Mouse (Mus musculus) limb, embryonic 10.5 days (tissue): ENCODE measurements around the gene Odf2l. TPM values are rescaled to one million over a fixed set of nuclear protein-coding genes. Genes with fewer than 3 reads are reported as not detected.
A peak's percentile ranks its signal among the peaks of the same experiment; 100 is the strongest.

Source experiments
- DNase-seq: peaks from one replicate; pipeline ENCODE4 v3.0.0-alpha.2; 2017; ENCODE audit warnings: low spot score
- H3K27ac ChIP-seq: fragments of 300-500 bp; sonication (generic); 2 replicates; pipeline ENCODE4 v1.5.1; 2016; ENCODE audit warnings: mild to moderate bottlenecking
- H3K27me3 ChIP-seq: fragments of 300-500 bp; sonication (generic); 2 replicates; pipeline ENCODE4 v1.6.1; 2016; ENCODE audit warnings: low read depth, mild to moderate bottlenecking; ENCODE audit not compliant: poor library complexity, severe bottlenecking
- H3K36me3 ChIP-seq: fragments of 300-500 bp; sonication (generic); 2 replicates; pipeline ENCODE4 v1.6.1; 2016; ENCODE audit warnings: mild to moderate bottlenecking, moderate library complexity
- H3K4me1 ChIP-seq: fragments of 300-500 bp; sonication (generic); 2 replicates; pipeline ENCODE4 v1.6.1; 2016
- H3K4me3 ChIP-seq: fragments of 300-500 bp; sonication (generic); 2 replicates; pipeline ENCODE4 v1.5.1; 2016; ENCODE audit warnings: mild to moderate bottlenecking, moderate library complexity
- H3K9me3 ChIP-seq: fragments of 300-500 bp; sonication (generic); replicated peaks from 2 replicates; pipeline ENCODE4 v1.6.1; 2016; ENCODE audit warnings: mild to moderate bottlenecking
- WGBS: fragments of 180-500 bp; shearing (Covaris S2); methylation state at CpG from one replicate; pipeline ENCODE4 v1.1.7; 2016; 5-methylcytosine and 5-hydroxymethylcytosine counted together
- polyA plus RNA-seq: library from polyadenylated mRNA; unstranded; fragments of >200 nt; fragmentation: Nextera tagmentation; extraction: Ambion mirVana; gene quantifications from 2 replicates; pipeline ENCODE4 v1.2.1, GENCODE M21; 2016

Odf2l gene
- polyA plus RNA-seq, 1 experiment from 2014 or later, result 18.1 TPM

GRCm38 (mm10) chr3:145147483-145147882 is 29.1 kb downstream of the Odf2l start:
- no peaks in the 10 kb centered on the region for H3K27me3 ChIP-seq
- 81% methylated on average over 2 of the region's 2 CpGs for WGBS
- H3K4me3 ChIP-seq, result no peak overlapping the region
- no peaks in the 10 kb centered on the region for H3K9me3 ChIP-seq
- no peaks in the 10 kb centered on the region for H3K4me1 ChIP-seq
- no peak overlapping the region for H3K27ac ChIP-seq
- H3K36me3 ChIP-seq, result peaks cover 31% of the 10 kb centered on the region
- no peak for DNase-seq

- Histone ChIP-seq H3K4me1 (no peaks in the 10 kb centered on the region), H3K27ac (no peak overlapping the region), H3K27me3 (no peaks in the 10 kb centered on the region), H3K4me3 (no peak overlapping the region), H3K9me3 (no peaks in the 10 kb centered on the region), H3K36me3 (peaks cover 31% of the 10 kb centered on the region)
- no peak for DNase-seq
Observed at GRCm38 (mm10) chr3:145147952-145148351, 29.6 kb downstream of the Odf2l start.

GRCm38 (mm10) chr3:145151092-145151491 is 32.7 kb downstream of the Odf2l start:
- no peaks in the 10 kb centered on the region for H3K4me1 ChIP-seq
- WGBS, result 95% methylated on average over 7 of the region's 7 CpGs
- no peaks in the 10 kb centered on the region for H3K27me3 ChIP-seq
- H3K36me3 ChIP-seq, result peaks cover 42% of the 10 kb centered on the region
- no peaks in the 10 kb centered on the region for H3K9me3 ChIP-seq
- DNase-seq, result no peak
- H3K4me3 ChIP-seq, result no peak overlapping the region
- H3K27ac ChIP-seq, result no peak overlapping the region

GRCm38 (mm10) chr3:145151933-145152332 is 33.5 kb downstream of the Odf2l start:
- 79% methylated on average over 7 of the region's 7 CpGs for WGBS
- Histone ChIP-seq H3K27me3 (no peaks in the 10 kb centered on the region), H3K36me3 (peaks cover 36% of the 10 kb centered on the region), H3K4me3 (no peak overlapping the region), H3K4me1 (no peaks in the 10 kb centered on the region), H3K27ac (no peak overlapping the region), H3K9me3 (no peaks in the 10 kb centered on the region)
- no peak for DNase-seq

- 84% methylated on average over 6 of the region's 6 CpGs for WGBS
- Histone ChIP-seq H3K4me3 (no peak overlapping the region), H3K27me3 (no peaks in the 10 kb centered on the region), H3K36me3 (peaks cover 16% of the 10 kb centered on the region; the same call in 1 of the 2 replicates), H3K4me1 (no peaks in the 10 kb centered on the region), H3K27ac (no peak overlapping the region), H3K9me3 (no peaks in the 10 kb centered on the region)
- DNase-seq, result no peak
Observed at GRCm38 (mm10) chr3:145156883-145157282, 38.5 kb downstream of the Odf2l start.

- WGBS, result 87% methylated on average over 3 of the region's 3 CpGs
- H3K4me1 ChIP-seq, result no peaks in the 10 kb centered on the region
- H3K27ac ChIP-seq, result no peak overlapping the region
- H3K27me3 ChIP-seq, result no peaks in the 10 kb centered on the region
- H3K4me3 ChIP-seq, result no peak overlapping the region
- no peak for DNase-seq
- no peaks in the 10 kb centered on the region for H3K9me3 ChIP-seq
- H3K36me3 ChIP-seq, result peaks cover 13% of the 10 kb centered on the region; the same call in 1 of the 2 replicates
Observed at GRCm38 (mm10) chr3:145158441-145158840, 40.1 kb downstream of the Odf2l start.

- no peaks in the 10 kb centered on the region for H3K4me1 ChIP-seq
- H3K27ac ChIP-seq, result no peak overlapping the region
- H3K9me3 ChIP-seq, result no peaks in the 10 kb centered on the region
- WGBS, result 97% methylated on average over 11 of the region's 11 CpGs
- DNase-seq, result peak; percentile 19
- no peak overlapping the region for H3K4me3 ChIP-seq
- H3K36me3 ChIP-seq, result no peaks in the 10 kb centered on the region
- no peaks in the 10 kb centered on the region for H3K27me3 ChIP-seq
Observed at GRCm38 (mm10) chr3:145166741-145167140, 48.4 kb downstream of the Odf2l start.

- Histone ChIP-seq H3K27ac (no peak overlapping the region), H3K4me3 (no peak overlapping the region), H3K36me3 (no peaks in the 10 kb centered on the region), H3K4me1 (no peaks in the 10 kb centered on the region), H3K9me3 (no peaks in the 10 kb centered on the region), H3K27me3 (no peaks in the 10 kb centered on the region)
- WGBS, result 91% methylated on average over 5 of the region's 5 CpGs
- DNase-seq, result peak; percentile 12
Observed at GRCm38 (mm10) chr3:145167766-145168165, 49.4 kb downstream of the Odf2l start.

- DNase-seq, result peak; percentile 15
- no peaks in the 10 kb centered on the region for H3K4me1 ChIP-seq
- WGBS, result 73% methylated on average over 13 of the region's 13 CpGs
Observed at GRCm38 (mm10) chr3:145168844-145169696, 50.7 kb downstream of the Odf2l start.

GRCm38 (mm10) chr3:145170028-145170427 is 51.6 kb downstream of the Odf2l start:
- Histone ChIP-seq H3K27me3 (no peaks in the 10 kb centered on the region), H3K27ac (no peak overlapping the region), H3K36me3 (no peaks in the 10 kb centered on the region), H3K9me3 (no peaks in the 10 kb centered on the region), H3K4me3 (no peak overlapping the region), H3K4me1 (no peaks in the 10 kb centered on the region)
- WGBS, result 90% methylated on average over 4 of the region's 4 CpGs
- peak; percentile 15 for DNase-seq

More at GRCm38 (mm10) chr3:145168844-145169696, 50.7 kb downstream of the Odf2l start:
- Histone ChIP-seq H3K9me3 (no peaks in the 10 kb centered on the region), H3K36me3 (no peaks in the 10 kb centered on the region), H3K4me3 (no peak overlapping the region), H3K27ac (no peak overlapping the region), H3K27me3 (no peaks in the 10 kb centered on the region)

- 92% methylated on average over 6 of the region's 6 CpGs for WGBS
- DNase-seq, result peak; percentile 20
- H3K4me3 ChIP-seq, result no peak overlapping the region
- H3K9me3 ChIP-seq, result no peaks in the 10 kb centered on the region
- no peaks in the 10 kb centered on the region for H3K36me3 ChIP-seq
- H3K27me3 ChIP-seq, result no peaks in the 10 kb centered on the region
- no peak overlapping the region for H3K27ac ChIP-seq
- H3K4me1 ChIP-seq, result no peaks in the 10 kb centered on the region
Observed at GRCm38 (mm10) chr3:145170604-145171389, 52.4 kb downstream of the Odf2l start.

- 91% methylated on average over 4 of the region's 4 CpGs for WGBS
- no peak overlapping the region for H3K4me3 ChIP-seq
- no peak overlapping the region for H3K27ac ChIP-seq
- H3K4me1 ChIP-seq, result no peaks in the 10 kb centered on the region
- H3K27me3 ChIP-seq, result no peaks in the 10 kb centered on the region
- H3K36me3 ChIP-seq, result no peaks in the 10 kb centered on the region
- no peaks in the 10 kb centered on the region for H3K9me3 ChIP-seq
- DNase-seq, result peak; percentile 1
Observed at GRCm38 (mm10) chr3:145171390-145172060, 53.1 kb downstream of the Odf2l start.

GRCm38 (mm10) chr3:145184645-145185044 is 66.3 kb downstream of the Odf2l start:
- no peaks in the 10 kb centered on the region for H3K4me1 ChIP-seq
- no peak overlapping the region for H3K4me3 ChIP-seq
- no peak overlapping the region for H3K27ac ChIP-seq
- no peaks in the 10 kb centered on the region for H3K27me3 ChIP-seq
- H3K36me3 ChIP-seq, result no peaks in the 10 kb centered on the region
- DNase-seq, result no peak
- no peaks in the 10 kb centered on the region for H3K9me3 ChIP-seq
